Mouse (Mus musculus) testis, adult 2 months (tissue): ENCODE data around the gene Tmem138.

Experiments
- CTCF ChIP-seq: fragments of 200-500 bp; IDR thresholded peaks from 2 replicates; pipeline ENCODE4 v1.5.1; 2012; ENCODE audit warnings: low read depth, mild to moderate bottlenecking, inconsistent platforms, low read length, moderate library complexity; ENCODE audit not compliant: control insufficient read depth, insufficient read depth, insufficient replicate concordance
- POLR2A ChIP-seq: fragments of 200-500 bp; IDR thresholded peaks from 2 replicates; pipeline ENCODE4 v1.6.1; 2012; ENCODE audit warnings: low read depth, mild to moderate bottlenecking, inconsistent platforms, low read length, moderate library complexity; ENCODE audit not compliant: control insufficient read depth

- TF ChIP-seq POLR2A (no peak), CTCF (no peak)
Measured at GRCm38 (mm10) chr19:10525910-10526309, 51.3 kb downstream of the Tmem138 start, which contains the start of gene Sdhaf2.
